Mouse (Mus musculus) macrophage (primary cell): ENCODE results near the gene Grik4. TPM values are rescaled to one million over a fixed set of nuclear protein-coding genes. Genes with fewer than 3 reads are reported as not detected.

Experiments used
- H3K27ac ChIP-seq: fragments of 350-480 bp; formaldehyde crosslinking; 2 replicates; pipeline ENCODE4 v1.9.0; 2021
- H3K36me3 ChIP-seq: fragments of 350-480 bp; formaldehyde crosslinking; 2 replicates; pipeline ENCODE4 v1.9.0; 2021; ENCODE audit errors: inconsistent target
- H3K4me3 ChIP-seq: fragments of 350-480 bp; formaldehyde crosslinking; 2 replicates; pipeline ENCODE4 v1.9.0; 2021; ENCODE audit errors: inconsistent target
- H3K79me2 ChIP-seq: fragments of 350-480 bp; formaldehyde crosslinking; 2 replicates; pipeline ENCODE4 v1.9.0; 2021; ENCODE audit errors: inconsistent target
- WGBS: methylation state at CpG from one replicate; pipeline ENCODE4 v1.1.7; 2026; ENCODE audit warnings: inconsistent platforms; ENCODE audit not compliant: missing documents; 5-methylcytosine and 5-hydroxymethylcytosine counted together
- polyA plus RNA-seq: library from polyadenylated mRNA; stranded (reverse); fragments of 250-400 nt; gene quantifications from 3 replicates; pipeline ENCODE4 v1.2.4, GENCODE M21; 2018; ENCODE audit warnings: inconsistent platforms

Grik4 gene
- polyA plus RNA-seq, 1 experiment from 2014 or later = not detected

GRCm38 (mm10) chr9:42646821-42647220, 297.5 kb downstream of the Grik4 start:
- Histone ChIP-seq H3K4me3 (no peak overlapping the region), H3K27ac (no peak overlapping the region), H3K36me3 (no peaks in the 10 kb centered on the region), H3K79me2 (no peaks in the 10 kb centered on the region)
- 86% methylated on average over 10 of the region's 10 CpGs for WGBS

- H3K4me3 ChIP-seq = no peak overlapping the region
- no peaks in the 10 kb centered on the region for H3K79me2 ChIP-seq
- no peak overlapping the region for H3K27ac ChIP-seq
- no peaks in the 10 kb centered on the region for H3K36me3 ChIP-seq
- WGBS = 99% methylated on average over 5 of the region's 5 CpGs
Observed at GRCm38 (mm10) chr9:42645161-42645560, 299.1 kb downstream of the Grik4 start.

- H3K4me3 ChIP-seq = no peak overlapping the region
- WGBS = 90% methylated on average over 2 of the region's 5 CpGs
- no peaks in the 10 kb centered on the region for H3K79me2 ChIP-seq
- no peaks in the 10 kb centered on the region for H3K36me3 ChIP-seq
- no peak overlapping the region for H3K27ac ChIP-seq
Observed at GRCm38 (mm10) chr9:42642821-42643220, 301.5 kb downstream of the Grik4 start.

- 79% methylated on average over 11 of the region's 11 CpGs for WGBS
- Histone ChIP-seq H3K36me3 (no peaks in the 10 kb centered on the region), H3K4me3 (no peak overlapping the region), H3K27ac (no peak overlapping the region), H3K79me2 (no peaks in the 10 kb centered on the region)
Observed at GRCm38 (mm10) chr9:42641550-42642117, 302.7 kb downstream of the Grik4 start.

- Histone ChIP-seq H3K4me3 (no peak overlapping the region), H3K79me2 (no peaks in the 10 kb centered on the region), H3K36me3 (no peaks in the 10 kb centered on the region), H3K27ac (no peak overlapping the region)
- WGBS = 90% methylated on average over 10 of the region's 10 CpGs
Observed at GRCm38 (mm10) chr9:42636446-42636845, 307.8 kb downstream of the Grik4 start.

- H3K36me3 ChIP-seq = no peaks in the 10 kb centered on the region
- no peak overlapping the region for H3K4me3 ChIP-seq
- no peak overlapping the region for H3K27ac ChIP-seq
- no peaks in the 10 kb centered on the region for H3K79me2 ChIP-seq
- WGBS = 99% methylated on average over 4 of the region's 4 CpGs
Observed at GRCm38 (mm10) chr9:42631479-42631878, 312.8 kb downstream of the Grik4 start.

GRCm38 (mm10) chr9:42627634-42628033, 316.7 kb downstream of the Grik4 start:
- under 1% methylated on average over 6 of the region's 6 CpGs for WGBS

GRCm38 (mm10) chr9:42627146-42627545, 317.1 kb downstream of the Grik4 start:
- 62% methylated on average over 8 of the region's 8 CpGs for WGBS
- H3K36me3 ChIP-seq = no peaks in the 10 kb centered on the region
- H3K79me2 ChIP-seq = no peaks in the 10 kb centered on the region
- H3K27ac ChIP-seq = no peak overlapping the region
- H3K4me3 ChIP-seq = no peak overlapping the region

More at GRCm38 (mm10) chr9:42627634-42628033, 316.7 kb downstream of the Grik4 start:
- Histone ChIP-seq H3K79me2 (no peaks in the 10 kb centered on the region), H3K36me3 (no peaks in the 10 kb centered on the region), H3K4me3 (no peak overlapping the region), H3K27ac (no peak overlapping the region)

- H3K27ac ChIP-seq = no peak overlapping the region
- no peak overlapping the region for H3K4me3 ChIP-seq
- no peaks in the 10 kb centered on the region for H3K36me3 ChIP-seq
- no peaks in the 10 kb centered on the region for H3K79me2 ChIP-seq
- WGBS = 95% methylated on average over 6 of the region's 6 CpGs
Observed at GRCm38 (mm10) chr9:42626226-42626775, 318.0 kb downstream of the Grik4 start.

- 41% methylated on average over 10 of the region's 10 CpGs for WGBS
- no peak overlapping the region for H3K4me3 ChIP-seq
- H3K36me3 ChIP-seq = no peaks in the 10 kb centered on the region
- no peak overlapping the region for H3K27ac ChIP-seq
- no peaks in the 10 kb centered on the region for H3K79me2 ChIP-seq
Observed at GRCm38 (mm10) chr9:42614409-42614808, 329.9 kb downstream of the Grik4 start.

- 76% methylated on average over 6 of the region's 6 CpGs for WGBS
- no peak overlapping the region for H3K27ac ChIP-seq
- H3K79me2 ChIP-seq = no peaks in the 10 kb centered on the region
- no peak overlapping the region for H3K4me3 ChIP-seq
- no peaks in the 10 kb centered on the region for H3K36me3 ChIP-seq
Observed at GRCm38 (mm10) chr9:42613827-42614226, 330.5 kb downstream of the Grik4 start.

GRCm38 (mm10) chr9:42612482-42612991, 331.8 kb downstream of the Grik4 start:
- WGBS = 48% methylated on average over 14 of the region's 14 CpGs
- H3K36me3 ChIP-seq = no peaks in the 10 kb centered on the region
- no peak overlapping the region for H3K4me3 ChIP-seq

GRCm38 (mm10) chr9:42601445-42601844, 342.8 kb downstream of the Grik4 start:
- Histone ChIP-seq H3K36me3 (no peaks in the 10 kb centered on the region), H3K79me2 (no peaks in the 10 kb centered on the region), H3K4me3 (no peak overlapping the region), H3K27ac (no peak overlapping the region)
- WGBS = 43% methylated on average over 3 of the region's 3 CpGs

More at GRCm38 (mm10) chr9:42612482-42612991, 331.8 kb downstream of the Grik4 start:
- H3K79me2 ChIP-seq = no peaks in the 10 kb centered on the region
- no peak overlapping the region for H3K27ac ChIP-seq

- no peak overlapping the region for H3K4me3 ChIP-seq
- no peaks in the 10 kb centered on the region for H3K79me2 ChIP-seq
- WGBS = 75% methylated on average over 9 of the region's 9 CpGs
- no peak overlapping the region for H3K27ac ChIP-seq
- no peaks in the 10 kb centered on the region for H3K36me3 ChIP-seq
Observed at GRCm38 (mm10) chr9:42597525-42597924, 346.8 kb downstream of the Grik4 start.

- Histone ChIP-seq H3K79me2 (no peaks in the 10 kb centered on the region), H3K4me3 (no peak overlapping the region), H3K27ac (no peak overlapping the region), H3K36me3 (no peaks in the 10 kb centered on the region)
- WGBS = 80% methylated on average over 7 of the region's 7 CpGs
Observed at GRCm38 (mm10) chr9:42578511-42578910, 365.8 kb downstream of the Grik4 start.
